Mouse (Mus musculus): Measurements from ENCODE around the gene Art4. TPM values are rescaled to one million over a fixed set of nuclear protein-coding genes. Genes with fewer than 3 reads are reported as not detected.

Art4 gene
- polyA plus RNA-seq, 1 experiment from 2014 or later, result 0.59 TPM

- no peaks in the 10 kb centered on the region for H3K9me3 ChIP-seq
- peak within 1 kb of the TSS; percentile 61 for H3K4me3 ChIP-seq
- H3K27me3 ChIP-seq, result no peaks in the 10 kb centered on the region
- ATAC-seq (ENCODE audit: low read depth), result peak; percentile 79
- peak within 1 kb of the TSS; percentile 100 for H3K27ac ChIP-seq (replicated peaks)
- peak within 1 kb of the TSS; percentile 93 for H3K9ac ChIP-seq
- H3K36me3 ChIP-seq, result no peaks in the 10 kb centered on the region
- H3K4me2 ChIP-seq, result peak within 1 kb of the TSS; percentile 68
- under 1% methylated on average over 50 of the region's 50 CpGs for WGBS
- peaks cover 25% of the 10 kb centered on the region for H3K4me1 ChIP-seq (replicated peaks)
Measured at GRCm38 (mm10) chr6:136803739-136804633, 53.5 kb downstream of the Art4 start, which contains the start of gene Hist4h4. Gene Hist4h4, minus strand, starts transcription at chr6:136804415.

- no peaks in the 10 kb centered on the region for H3K9me3 ChIP-seq
- no peaks in the 10 kb centered on the region for H3K27me3 ChIP-seq
- WGBS, result 26% methylated on average over 12 of the region's 12 CpGs
- peak overlapping the region; percentile 93 for H3K9ac ChIP-seq
- no peak for ATAC-seq (ENCODE audit: low read depth)
- H3K27ac ChIP-seq (replicated peaks), result peak overlapping the region; percentile 100
- peaks cover 21% of the 10 kb centered on the region for H3K4me1 ChIP-seq (replicated peaks)
- peak overlapping the region; percentile 61 for H3K4me3 ChIP-seq
- no peaks in the 10 kb centered on the region for H3K36me3 ChIP-seq
- peak overlapping the region; percentile 68 for H3K4me2 ChIP-seq
Measured at GRCm38 (mm10) chr6:136803093-136803738, 54.3 kb downstream of the Art4 start.

GRCm38 (mm10) chr6:136801274-136801673 is 56.3 kb downstream of the Art4 start:
- H3K27me3 ChIP-seq, result no peaks in the 10 kb centered on the region
- H3K4me2 ChIP-seq, result no peak overlapping the region
- no peaks in the 10 kb centered on the region for H3K36me3 ChIP-seq
- H3K4me1 ChIP-seq (replicated peaks), result peaks cover 16% of the 10 kb centered on the region
- H3K27ac ChIP-seq (replicated peaks), result no peak overlapping the region
- 87% methylated on average over 6 of the region's 6 CpGs for WGBS
- no peaks in the 10 kb centered on the region for H3K9me3 ChIP-seq
- H3K4me3 ChIP-seq, result no peak overlapping the region
- H3K9ac ChIP-seq, result no peak overlapping the region
- ATAC-seq (ENCODE audit: low read depth), result no peak

GRCm38 (mm10) chr6:136800710-136801109 is 56.8 kb downstream of the Art4 start:
- no peak for ATAC-seq (ENCODE audit: low read depth)
- 91% methylated on average over 8 of the region's 8 CpGs for WGBS
- peaks cover 16% of the 10 kb centered on the region for H3K4me1 ChIP-seq (replicated peaks)
- no peaks in the 10 kb centered on the region for H3K27me3 ChIP-seq
- no peaks in the 10 kb centered on the region for H3K36me3 ChIP-seq
- no peak overlapping the region for H3K4me3 ChIP-seq
- H3K4me2 ChIP-seq, result no peak overlapping the region
- H3K9ac ChIP-seq, result no peak overlapping the region
- H3K9me3 ChIP-seq, result no peaks in the 10 kb centered on the region
- no peak overlapping the region for H3K27ac ChIP-seq (replicated peaks)

Small RNAs within 50 kb of the gene (microRNA-seq; reads per million reads assigned to microRNA genes)
- gene Gm44364, result not detected

Other genes starting within 250 kb of the Art4 start
- 0.59 and 1.2 TPM in 2 replicates for gene Plbd1, start 195.8 kb downstream of the Art4 start, polyA plus RNA-seq (2015; fragmentation: Nextera tagmentation; extraction: Ambion mirVana)
- 0.15 and 0.28 TPM in 2 replicates for gene Gucy2c, start 76.0 kb downstream of the Art4 start, polyA plus RNA-seq (2015; fragmentation: Nextera tagmentation; extraction: Ambion mirVana)
- 0.40 and 0.56 TPM in 2 replicates for gene Hist4h4, start 53.3 kb downstream of the Art4 start, polyA plus RNA-seq (2015; fragmentation: Nextera tagmentation; extraction: Ambion mirVana)
- 108 and 135 TPM in 2 replicates for gene H2afj, start 49.5 kb downstream of the Art4 start, polyA plus RNA-seq (2015; fragmentation: Nextera tagmentation; extraction: Ambion mirVana)
- 1.1 and 1.3 TPM in 2 replicates for gene BC049715, start 30.1 kb downstream of the Art4 start, polyA plus RNA-seq (2015; fragmentation: Nextera tagmentation; extraction: Ambion mirVana)
- 79.6 and 85.0 TPM in 2 replicates for gene Wbp11, start 29.5 kb downstream of the Art4 start, polyA plus RNA-seq (2015; fragmentation: Nextera tagmentation; extraction: Ambion mirVana)
- 1.7 and 2.1 TPM in 2 replicates for gene Smco3, start 22.3 kb downstream of the Art4 start, polyA plus RNA-seq (2015; fragmentation: Nextera tagmentation; extraction: Ambion mirVana)
- gene Mgp, start 18.1 kb upstream of the Art4 start, polyA plus RNA-seq (2015; fragmentation: Nextera tagmentation; extraction: Ambion mirVana), result 30.1 and 32.9 TPM in 2 replicates
- not detected in 2 replicates for gene Erp27, start 64.4 kb upstream of the Art4 start, polyA plus RNA-seq (2015; fragmentation: Nextera tagmentation; extraction: Ambion mirVana)
- not detected in 2 replicates for gene Pde6h, start 66.1 kb upstream of the Art4 start, polyA plus RNA-seq (2015; fragmentation: Nextera tagmentation; extraction: Ambion mirVana)
- gene Arhgdib, start 84.2 kb upstream of the Art4 start, polyA plus RNA-seq (2015; fragmentation: Nextera tagmentation; extraction: Ambion mirVana), result 16.6 and 19.8 TPM in 2 replicates